Mouse (Mus musculus) macrophage (primary cell): ENCODE data around the gene Npr2. TPM values are rescaled to one million over a fixed set of nuclear protein-coding genes. Genes with fewer than 3 reads are reported as not detected.

Source experiments
- H3K27ac ChIP-seq: fragments of 350-480 bp; formaldehyde crosslinking; 2 replicates; pipeline ENCODE4 v1.9.0; 2021
- H3K36me3 ChIP-seq: fragments of 350-480 bp; formaldehyde crosslinking; 2 replicates; pipeline ENCODE4 v1.9.0; 2021; ENCODE audit errors: inconsistent target
- H3K4me3 ChIP-seq: fragments of 350-480 bp; formaldehyde crosslinking; 2 replicates; pipeline ENCODE4 v1.9.0; 2021; ENCODE audit errors: inconsistent target
- H3K79me2 ChIP-seq: fragments of 350-480 bp; formaldehyde crosslinking; 2 replicates; pipeline ENCODE4 v1.9.0; 2021; ENCODE audit errors: inconsistent target
- WGBS: methylation state at CpG from one replicate; pipeline ENCODE4 v1.1.7; 2026; ENCODE audit warnings: inconsistent platforms; ENCODE audit not compliant: missing documents; 5-methylcytosine and 5-hydroxymethylcytosine counted together
- polyA plus RNA-seq: library from polyadenylated mRNA; stranded (reverse); fragments of 250-400 nt; gene quantifications from 3 replicates; pipeline ENCODE4 v1.2.4, GENCODE M21; 2018; ENCODE audit warnings: inconsistent platforms

Npr2 gene
- polyA plus RNA-seq, 1 experiment from 2014 or later = not detected

- H3K4me3 ChIP-seq = no peak overlapping the region
- no peaks in the 10 kb centered on the region for H3K79me2 ChIP-seq
- no peaks in the 10 kb centered on the region for H3K36me3 ChIP-seq
- H3K27ac ChIP-seq = no peak overlapping the region
- WGBS = 33% methylated on average over 2 of the region's 2 CpGs
These were observed 40.3 kb downstream of the Npr2 start for GRCm38 (mm10) chr4:43672070-43672469.

- Histone ChIP-seq H3K79me2 (no peaks in the 10 kb centered on the region), H3K36me3 (no peaks in the 10 kb centered on the region), H3K27ac (no peak overlapping the region), H3K4me3 (no peak overlapping the region)
- 91% methylated on average over 8 of the region's 8 CpGs for WGBS
These were observed 42.0 kb downstream of the Npr2 start for GRCm38 (mm10) chr4:43673703-43674102.

- H3K79me2 ChIP-seq = no peaks in the 10 kb centered on the region
- 89% methylated on average over 5 of the region's 5 CpGs for WGBS
- no peak overlapping the region for H3K27ac ChIP-seq
- H3K4me3 ChIP-seq = no peak overlapping the region
- H3K36me3 ChIP-seq = no peaks in the 10 kb centered on the region
These were observed 43.2 kb downstream of the Npr2 start for GRCm38 (mm10) chr4:43674974-43675373.

GRCm38 (mm10) chr4:43675608-43676007 lies 43.9 kb downstream of the Npr2 start:
- no peaks in the 10 kb centered on the region for H3K79me2 ChIP-seq
- 94% methylated on average over 4 of the region's 4 CpGs for WGBS
- no peak overlapping the region for H3K4me3 ChIP-seq
- H3K27ac ChIP-seq = no peak overlapping the region
- H3K36me3 ChIP-seq = no peaks in the 10 kb centered on the region

- H3K27ac ChIP-seq = no peak overlapping the region
- 89% methylated on average over 6 of the region's 6 CpGs for WGBS
- H3K36me3 ChIP-seq = no peaks in the 10 kb centered on the region
- H3K79me2 ChIP-seq = no peaks in the 10 kb centered on the region
- H3K4me3 ChIP-seq = no peak overlapping the region
These were observed 46.8 kb downstream of the Npr2 start for GRCm38 (mm10) chr4:43678541-43678940.

GRCm38 (mm10) chr4:43679416-43680043 lies 47.8 kb downstream of the Npr2 start:
- no peak overlapping the region for H3K4me3 ChIP-seq
- WGBS = 94% methylated on average over 7 of the region's 7 CpGs
- no peak overlapping the region for H3K27ac ChIP-seq
- H3K36me3 ChIP-seq = no peaks in the 10 kb centered on the region
- H3K79me2 ChIP-seq = no peaks in the 10 kb centered on the region

- 96% methylated on average over 17 of the region's 17 CpGs for WGBS
- no peak overlapping the region for H3K27ac ChIP-seq
- H3K79me2 ChIP-seq = no peaks in the 10 kb centered on the region
- no peaks in the 10 kb centered on the region for H3K36me3 ChIP-seq
- no peak overlapping the region for H3K4me3 ChIP-seq
These were observed 58.3 kb downstream of the Npr2 start for GRCm38 (mm10) chr4:43690021-43690420.

- no peaks in the 10 kb centered on the region for H3K36me3 ChIP-seq
- H3K79me2 ChIP-seq = no peaks in the 10 kb centered on the region
- H3K4me3 ChIP-seq = no peak overlapping the region
These were observed 59.3 kb downstream of the Npr2 start for GRCm38 (mm10) chr4:43691026-43691425.

GRCm38 (mm10) chr4:43693806-43694241 lies 62.1 kb downstream of the Npr2 start:
- Histone ChIP-seq H3K36me3 (no peaks in the 10 kb centered on the region), H3K4me3 (no peak overlapping the region), H3K79me2 (no peaks in the 10 kb centered on the region), H3K27ac (no peak overlapping the region)
- 42% methylated on average over 5 of the region's 5 CpGs for WGBS

More at GRCm38 (mm10) chr4:43691026-43691425, 59.3 kb downstream of the Npr2 start:
- WGBS = 58% methylated on average over 5 of the region's 5 CpGs
- H3K27ac ChIP-seq = no peak overlapping the region

GRCm38 (mm10) chr4:43694439-43695248 lies 62.9 kb downstream of the Npr2 start:
- Histone ChIP-seq H3K36me3 (no peaks in the 10 kb centered on the region), H3K79me2 (no peaks in the 10 kb centered on the region), H3K27ac (no peak overlapping the region), H3K4me3 (no peak overlapping the region)
- WGBS = 93% methylated on average over 1 of the region's 1 CpGs

GRCm38 (mm10) chr4:43695249-43695671 lies 63.5 kb downstream of the Npr2 start:
- Histone ChIP-seq H3K27ac (no peak overlapping the region), H3K36me3 (no peaks in the 10 kb centered on the region), H3K4me3 (no peak overlapping the region), H3K79me2 (no peaks in the 10 kb centered on the region)
- 67% methylated on average over 8 of the region's 9 CpGs for WGBS

- no peaks in the 10 kb centered on the region for H3K36me3 ChIP-seq
- no peaks in the 10 kb centered on the region for H3K79me2 ChIP-seq
- H3K27ac ChIP-seq = no peak overlapping the region
- no peak overlapping the region for H3K4me3 ChIP-seq
- WGBS = 95% methylated on average over 13 of the region's 13 CpGs
These were observed 64.8 kb downstream of the Npr2 start for GRCm38 (mm10) chr4:43696561-43696960.

- 91% methylated on average over 6 of the region's 6 CpGs for WGBS
- Histone ChIP-seq H3K27ac (no peak within 1 kb of the TSS), H3K79me2 (no peaks in the 10 kb centered on the region), H3K36me3 (no peaks in the 10 kb centered on the region), H3K4me3 (no peak within 1 kb of the TSS)
These were observed 69.0 kb downstream of the Npr2 start, which contains the start of gene Olfr70 for GRCm38 (mm10) chr4:43700707-43701106. Olfr70 (minus strand) TSS chr4:43700807.
